Mouse (Mus musculus) hindbrain, embryonic 10.5 days (tissue): ENCODE data around the gene Reps2. TPM values are rescaled to one million over a fixed set of nuclear protein-coding genes. Genes with fewer than 3 reads are reported as not detected.

Experiments
- DNase-seq: peaks from one replicate; pipeline ENCODE4 v3.0.0-alpha.2; 2017; ENCODE audit warnings: low spot score
- H3K27ac ChIP-seq: fragments of 300-500 bp; sonication (generic); 2 replicates; pipeline ENCODE4 v1.5.1; 2016; ENCODE audit warnings: mild to moderate bottlenecking, moderate library complexity
- H3K27me3 ChIP-seq: fragments of 300-500 bp; sonication (generic); 2 replicates; pipeline ENCODE4 v1.6.1; 2016; ENCODE audit warnings: mild to moderate bottlenecking; ENCODE audit not compliant: poor library complexity, insufficient read depth, severe bottlenecking
- H3K36me3 ChIP-seq: fragments of 300-500 bp; sonication (generic); 2 replicates; pipeline ENCODE4 v1.6.1; 2016; ENCODE audit warnings: mild to moderate bottlenecking, moderate library complexity
- H3K4me1 ChIP-seq: fragments of 300-500 bp; sonication (generic); replicated peaks from 2 replicates; pipeline ENCODE4 v1.6.1; 2016; ENCODE audit warnings: mild to moderate bottlenecking
- H3K4me3 ChIP-seq: fragments of 300-500 bp; sonication (generic); 2 replicates; pipeline ENCODE4 v1.5.1; 2016; ENCODE audit warnings: mild to moderate bottlenecking, moderate library complexity
- H3K9me3 ChIP-seq: fragments of 300-500 bp; sonication (generic); 2 replicates; pipeline ENCODE4 v1.6.1; 2016; ENCODE audit warnings: mild to moderate bottlenecking, moderate library complexity
- WGBS: fragments of 180-500 bp; shearing (Covaris S2); methylation state at CpG from one replicate; pipeline ENCODE4 v1.1.7; 2016; 5-methylcytosine and 5-hydroxymethylcytosine counted together
- polyA plus RNA-seq: library from polyadenylated mRNA; unstranded; fragments of >200 nt; fragmentation: Nextera tagmentation; extraction: Ambion mirVana; gene quantifications from 2 replicates; pipeline ENCODE4 v1.2.1, GENCODE M21; 2016

Reps2 gene
- polyA plus RNA-seq, result 0.38 and 0.52 TPM in 2 replicates

GRCm38 (mm10) chrX:162643091-162643788 lies at the start of gene Reps2:
Reps2 (minus strand) TSS chrX:162643649.
- Histone ChIP-seq H3K27ac (peak within 1 kb of the TSS; percentile 67), H3K9me3 (no peaks in the 10 kb centered on the region), H3K27me3 (peaks cover 59% of the 10 kb centered on the region), H3K4me1 (no peaks in the 10 kb centered on the region), H3K36me3 (no peaks in the 10 kb centered on the region), H3K4me3 (peak within 1 kb of the TSS; percentile 60)
- peak; percentile 72 for DNase-seq
- WGBS, result 22% methylated on average over 61 of the region's 61 CpGs

GRCm38 (mm10) chrX:162691272-162691671 lies 47.8 kb upstream of the Reps2 start:
- H3K4me3 ChIP-seq, result no peak overlapping the region
- no peak overlapping the region for H3K27ac ChIP-seq
- no peaks in the 10 kb centered on the region for H3K9me3 ChIP-seq
- DNase-seq, result no peak
- whole genome bisulfite sequencing, result 52% methylated on average over 2 of the region's 2 CpGs
- no peaks in the 10 kb centered on the region for H3K36me3 ChIP-seq
- no peaks in the 10 kb centered on the region for H3K4me1 ChIP-seq
- H3K27me3 ChIP-seq, result peaks cover 10% of the 10 kb centered on the region; the same call in 1 of the 2 replicates

- Histone ChIP-seq H3K4me3 (no peak overlapping the region), H3K27ac (no peak overlapping the region), H3K27me3 (peaks cover 25% of the 10 kb centered on the region; the same call in 1 of the 2 replicates), H3K36me3 (no peaks in the 10 kb centered on the region), H3K4me1 (no peaks in the 10 kb centered on the region), H3K9me3 (no peaks in the 10 kb centered on the region)
- DNase-seq, result no peak
- WGBS, result 97% methylated on average over 1 of the region's 1 CpGs
Observed at GRCm38 (mm10) chrX:162685394-162685793, 41.9 kb upstream of the Reps2 start.

GRCm38 (mm10) chrX:162679506-162679905 lies 36.1 kb upstream of the Reps2 start:
- no peak for DNase-seq
- no peak overlapping the region for H3K27ac ChIP-seq
- 80% methylated on average over 2 of the region's 2 CpGs for WGBS

GRCm38 (mm10) chrX:162678820-162679219 lies 35.4 kb upstream of the Reps2 start:
- Histone ChIP-seq H3K4me1 (no peaks in the 10 kb centered on the region), H3K4me3 (no peak overlapping the region), H3K27ac (no peak overlapping the region), H3K36me3 (no peaks in the 10 kb centered on the region), H3K27me3 (peaks cover 26% of the 10 kb centered on the region), H3K9me3 (no peaks in the 10 kb centered on the region)
- no peak for DNase-seq
- 77% methylated on average over 2 of the region's 2 CpGs for WGBS

More at GRCm38 (mm10) chrX:162679506-162679905, 36.1 kb upstream of the Reps2 start:
- H3K9me3 ChIP-seq, result no peaks in the 10 kb centered on the region
- H3K36me3 ChIP-seq, result no peaks in the 10 kb centered on the region
- no peak overlapping the region for H3K4me3 ChIP-seq
- H3K27me3 ChIP-seq, result peaks cover 26% of the 10 kb centered on the region
- H3K4me1 ChIP-seq, result no peaks in the 10 kb centered on the region

- Histone ChIP-seq H3K9me3 (no peaks in the 10 kb centered on the region), H3K36me3 (no peaks in the 10 kb centered on the region), H3K27ac (no peak overlapping the region), H3K4me3 (no peak overlapping the region), H3K27me3 (peaks cover 1% of the 10 kb centered on the region; the same call in 1 of the 2 replicates), H3K4me1 (no peaks in the 10 kb centered on the region)
- no peak for DNase-seq
- WGBS, result 68% methylated on average over 2 of the region's 2 CpGs
Observed at GRCm38 (mm10) chrX:162666166-162666565, 22.7 kb upstream of the Reps2 start.

GRCm38 (mm10) chrX:162660182-162660581 lies 16.7 kb upstream of the Reps2 start:
- DNase-seq, result no peak
- no peak overlapping the region for H3K4me3 ChIP-seq
- no peak overlapping the region for H3K27ac ChIP-seq
- H3K27me3 ChIP-seq, result peaks cover 13% of the 10 kb centered on the region
- H3K4me1 ChIP-seq, result no peaks in the 10 kb centered on the region
- WGBS, result 80% methylated on average over 1 of the region's 1 CpGs
- no peaks in the 10 kb centered on the region for H3K9me3 ChIP-seq
- no peaks in the 10 kb centered on the region for H3K36me3 ChIP-seq

- 88% methylated on average over 7 of the region's 7 CpGs for WGBS
- Histone ChIP-seq H3K9me3 (no peaks in the 10 kb centered on the region), H3K27me3 (peaks cover 12% of the 10 kb centered on the region), H3K27ac (no peak overlapping the region), H3K36me3 (no peaks in the 10 kb centered on the region), H3K4me3 (no peak overlapping the region), H3K4me1 (no peaks in the 10 kb centered on the region)
- no peak for DNase-seq
Observed at GRCm38 (mm10) chrX:162653518-162653917, 10.1 kb upstream of the Reps2 start.

GRCm38 (mm10) chrX:162652445-162652844 lies 9.0 kb upstream of the Reps2 start:
- Histone ChIP-seq H3K4me1 (no peaks in the 10 kb centered on the region), H3K4me3 (no peak overlapping the region), H3K27me3 (peaks cover 17% of the 10 kb centered on the region), H3K9me3 (no peaks in the 10 kb centered on the region), H3K27ac (no peak overlapping the region), H3K36me3 (no peaks in the 10 kb centered on the region)
- DNase-seq, result no peak
- 91% methylated on average over 3 of the region's 3 CpGs for WGBS

- peaks cover 27% of the 10 kb centered on the region for H3K27me3 ChIP-seq
- H3K4me3 ChIP-seq, result no peak overlapping the region
- no peaks in the 10 kb centered on the region for H3K36me3 ChIP-seq
- DNase-seq, result no peak
- no peaks in the 10 kb centered on the region for H3K9me3 ChIP-seq
- H3K4me1 ChIP-seq, result no peaks in the 10 kb centered on the region
- no peak overlapping the region for H3K27ac ChIP-seq
Observed at GRCm38 (mm10) chrX:162651125-162651524, 7.7 kb upstream of the Reps2 start.

GRCm38 (mm10) chrX:162643789-162644092 lies 292 bp upstream of the Reps2 start:
- Histone ChIP-seq H3K9me3 (no peaks in the 10 kb centered on the region), H3K27ac (no peak overlapping the region), H3K4me3 (peak overlapping the region; percentile 60), H3K4me1 (no peaks in the 10 kb centered on the region), H3K36me3 (no peaks in the 10 kb centered on the region), H3K27me3 (peaks cover 59% of the 10 kb centered on the region)
- 21% methylated on average over 4 of the region's 4 CpGs for WGBS
- DNase-seq, result no peak

- DNase-seq, result no peak
- peak overlapping the region; percentile 60 for H3K4me3 ChIP-seq
- no peak overlapping the region for H3K27ac ChIP-seq
- H3K36me3 ChIP-seq, result no peaks in the 10 kb centered on the region
- H3K27me3 ChIP-seq, result peaks cover 57% of the 10 kb centered on the region
- 55% methylated on average over 11 of the region's 11 CpGs for WGBS
- no peaks in the 10 kb centered on the region for H3K9me3 ChIP-seq
- H3K4me1 ChIP-seq, result no peaks in the 10 kb centered on the region
Observed at GRCm38 (mm10) chrX:162642402-162643090, 903 bp downstream of the Reps2 start.

- Histone ChIP-seq H3K36me3 (no peaks in the 10 kb centered on the region), H3K4me3 (no peak overlapping the region), H3K27me3 (peaks cover 59% of the 10 kb centered on the region), H3K4me1 (no peaks in the 10 kb centered on the region), H3K27ac (no peak overlapping the region), H3K9me3 (no peaks in the 10 kb centered on the region)
- no peak for DNase-seq
- WGBS, result 81% methylated on average over 4 of the region's 4 CpGs
Observed at GRCm38 (mm10) chrX:162641764-162642163, 1.7 kb downstream of the Reps2 start.
